Mouse (Mus musculus): ENCODE results near the gene Bri3.

GRCm38 (mm10) chr5:144270420-144270819 is 26.2 kb downstream of the Bri3 start:
- TF ChIP-seq EP300 (IDR thresholded peaks at IDR 0.05; ENCODE audit: low read depth in 1 of 2, low read length in 2 of 2) = peak in 1 of 2 experiments; percentile 70; a peak in 2 of 4 replicates
- no peak for TF ChIP-seq TBP (IDR thresholded peaks at IDR 0.05; ENCODE audit: low read depth, low read length)
- TF ChIP-seq JUND (IDR thresholded peaks at IDR 0.05; ENCODE audit: low read depth, low read length) = no peak
- no peak for TF ChIP-seq POLR2A (IDR thresholded peaks at IDR 0.05; ENCODE audit: control insufficient read depth in 1 of 2, insufficient read depth in 1 of 2, low read depth in 1 of 2, low read length in 2 of 2, poor library complexity in 1 of 2)
- no peak for TF ChIP-seq ETS1 (IDR thresholded peaks at IDR 0.05; ENCODE audit: low read depth, low read length)
- no peak for TF ChIP-seq CTCF (IDR thresholded peaks at IDR 0.05 in 2 of 3, conservative IDR thresholded peaks at IDR 0.05 in 1 of 3; ENCODE audit: control insufficient read depth in 1 of 3, insufficient read depth in 1 of 3, low read depth in 2 of 3, low read length in 3 of 3, poor library complexity in 1 of 3, severe bottlenecking in 1 of 3)
